Mouse (Mus musculus): ENCODE data around the gene Plin4.

Plin4 gene

GRCm38 (mm10) chr17:56109219-56110051 lies at the start of gene Plin4:
Plin4 (minus strand) TSS chr17:56109803.
- DNase-seq = no peak

GRCm38 (mm10) chr17:56153643-56154042 lies 44.0 kb upstream of the Plin4 start:
- no peak for DNase-seq

DNA sequence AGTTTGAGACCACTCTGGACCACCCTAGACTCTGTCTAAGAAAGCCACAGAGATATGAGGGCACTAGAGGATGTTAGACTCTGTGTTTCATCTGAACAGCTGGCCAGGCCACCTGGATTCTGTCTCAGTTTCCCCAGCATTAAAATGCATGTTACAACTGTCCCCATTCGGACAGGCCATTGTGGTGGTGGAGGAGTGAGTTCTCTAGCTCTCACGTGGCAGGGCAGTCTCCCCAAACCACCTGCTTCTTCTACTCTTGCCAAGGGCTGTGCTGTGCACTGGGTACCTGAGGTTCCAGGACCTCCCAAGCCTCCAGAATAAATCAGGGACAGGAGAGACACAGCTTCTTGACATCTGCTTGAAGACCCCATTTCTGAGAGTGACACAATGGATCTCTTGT lies 40.3 kb upstream of the Plin4 start:
- DNase-seq = no peak

DNA sequence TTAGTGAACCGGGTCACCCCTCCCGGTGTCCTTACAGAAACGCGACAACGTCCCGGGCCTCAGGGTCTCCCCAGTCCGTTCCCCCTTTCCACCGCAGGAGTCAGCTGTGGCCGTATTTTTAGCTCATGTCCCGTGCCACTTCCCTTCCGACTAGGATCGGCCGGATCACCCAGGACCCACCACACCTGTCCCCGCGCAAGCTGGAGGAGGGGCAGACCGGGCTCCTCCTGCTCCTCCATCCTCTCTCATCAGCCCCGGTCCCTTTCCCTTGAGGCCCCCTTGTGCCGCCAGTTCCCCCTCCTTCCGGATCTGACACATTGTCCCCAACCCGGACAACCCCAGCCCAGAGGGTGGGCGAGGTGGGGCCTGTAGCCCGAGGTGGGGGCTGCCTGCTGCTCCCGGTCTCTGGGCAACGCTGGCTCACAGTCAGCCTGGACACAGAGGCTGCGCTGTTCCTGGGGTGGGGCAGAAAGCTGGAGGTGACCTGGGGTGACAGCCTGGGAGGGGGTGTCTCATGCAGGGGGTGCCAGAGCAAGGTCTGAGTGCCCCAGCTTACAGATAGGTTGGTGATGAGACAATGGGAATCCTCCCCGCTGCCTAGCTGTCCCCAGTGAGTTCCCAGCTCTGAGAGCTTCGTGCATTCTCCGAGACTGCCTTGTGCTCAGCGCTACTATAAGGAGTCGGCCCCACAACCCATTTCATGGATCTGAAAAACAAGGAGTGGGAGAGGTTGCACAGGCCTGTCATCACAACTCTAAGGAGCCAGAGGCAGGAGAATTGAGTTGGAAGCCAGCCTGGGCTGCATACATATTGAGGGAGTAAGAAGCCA lies 39.4 kb upstream of the Plin4 start:
- DNase-seq = no peak

- DNase-seq = no peak
Measured at GRCm38 (mm10) chr17:56148280-56148679, 38.7 kb upstream of the Plin4 start.

DNA sequence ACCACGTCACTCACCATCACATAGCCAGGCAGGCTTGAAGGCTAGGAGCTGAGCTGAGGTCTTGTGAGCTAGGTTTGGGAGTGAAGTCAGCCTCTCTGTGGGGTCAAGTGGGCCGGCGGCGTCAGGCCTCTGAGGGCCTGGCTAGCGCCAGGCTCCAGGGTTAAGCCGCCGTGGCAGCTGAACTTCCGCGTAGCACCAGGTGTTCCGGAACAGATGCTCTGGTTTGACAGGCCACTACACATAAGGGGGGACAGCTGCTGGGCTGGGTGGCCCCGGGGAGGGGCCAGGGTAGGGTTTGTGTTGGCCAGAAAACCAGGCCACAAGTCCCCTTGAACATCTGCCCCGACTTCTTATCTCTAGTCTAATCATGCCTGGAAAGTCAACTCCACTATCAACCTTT lies 37.8 kb upstream of the Plin4 start:
- DNase-seq = no peak

- DNase-seq = no peak
Measured at GRCm38 (mm10) chr17:56146131-56146530, 36.5 kb upstream of the Plin4 start.

DNA sequence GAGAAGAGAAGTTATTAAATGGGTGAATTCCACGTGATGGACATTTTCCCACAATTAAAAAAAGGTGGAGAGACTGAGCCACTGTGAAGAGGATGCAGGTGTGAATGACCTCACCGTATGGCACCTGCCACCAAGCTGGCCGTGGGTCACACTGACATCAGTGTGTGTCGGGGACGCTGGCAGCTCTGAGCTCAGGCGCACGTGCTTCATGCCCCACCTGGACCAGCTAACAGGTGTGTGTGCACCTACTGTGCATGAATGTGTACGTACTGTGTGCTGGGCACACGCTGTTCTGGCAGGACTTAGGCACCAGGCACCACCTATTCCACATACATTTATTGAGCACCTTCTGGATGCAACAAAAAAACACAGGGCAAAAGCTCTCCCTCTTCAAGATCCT lies 34.9 kb upstream of the Plin4 start:
- DNase-seq = no peak

GRCm38 (mm10) chr17:56141702-56142605 lies 32.4 kb upstream of the Plin4 start:
- peak; percentile 69 for DNase-seq

DNA sequence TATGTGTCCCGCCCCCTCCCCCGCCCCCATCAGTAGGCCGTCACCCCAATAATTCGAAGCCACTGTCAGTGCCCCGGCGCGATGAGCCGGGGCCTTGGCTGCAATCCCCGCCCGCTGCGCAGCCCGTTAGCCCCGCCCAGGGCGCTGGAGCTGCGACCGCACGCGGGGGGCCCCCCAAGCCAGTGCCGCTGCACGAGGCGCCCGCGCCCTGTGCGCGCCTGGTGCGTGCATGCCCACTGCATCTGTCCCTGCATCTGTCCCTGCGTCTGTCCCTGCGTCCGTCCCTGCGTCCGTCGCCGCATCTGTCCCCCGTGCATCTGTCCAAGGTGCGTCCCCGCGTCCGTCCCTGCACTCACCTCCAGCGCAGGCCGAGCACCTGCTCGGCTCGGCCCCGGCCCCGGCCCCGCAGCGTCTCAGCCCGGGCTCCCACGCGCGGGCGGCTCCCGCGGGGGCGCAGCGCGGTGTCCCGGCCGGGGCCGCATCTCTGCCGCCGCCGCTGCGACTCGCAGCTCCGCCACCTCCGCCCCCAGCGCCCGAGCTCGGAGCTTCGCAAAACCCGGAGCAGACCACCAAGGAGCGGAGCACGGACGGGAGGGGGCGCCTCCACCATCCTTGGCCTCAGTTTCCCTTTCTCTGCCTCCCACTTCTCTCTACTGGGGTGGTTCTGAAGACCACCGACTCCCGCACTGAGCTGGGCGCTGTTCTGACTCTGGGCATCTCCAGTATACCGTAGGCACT lies 30.4 kb upstream of the Plin4 start, which contains the start of gene Sema6b:
Gene Sema6b (minus strand): TSS at position 486 of the 738 bp plus-strand sequence.
- DNase-seq = peak; percentile 81

DNA sequence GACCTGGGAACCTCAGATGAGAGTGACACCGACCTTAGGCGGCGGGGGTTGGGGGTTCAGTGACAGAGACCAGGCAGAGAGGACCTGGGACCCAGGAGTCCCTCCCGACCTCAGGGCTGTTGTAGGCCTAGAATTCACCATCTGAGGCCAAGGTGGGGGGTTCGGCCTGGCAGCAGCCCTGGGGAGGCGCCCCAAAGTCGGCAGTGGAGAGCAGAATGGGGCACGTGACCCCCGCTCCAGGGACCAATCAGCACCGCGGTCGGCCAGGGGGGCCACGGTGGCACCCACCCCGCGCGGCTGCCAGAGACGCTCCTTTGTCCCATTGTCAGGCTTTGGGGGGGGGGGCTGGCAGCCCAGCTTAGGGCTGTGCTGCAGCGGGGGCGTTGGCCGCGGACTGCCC lies 29.8 kb upstream of the Plin4 start:
- peak; percentile 73 for DNase-seq

GRCm38 (mm10) chr17:56137839-56138613 lies 28.4 kb upstream of the Plin4 start:
- DNase-seq = peak; percentile 56

GRCm38 (mm10) chr17:56136558-56136957 lies 27.0 kb upstream of the Plin4 start:
- no peak for DNase-seq

- peak; percentile 59 for DNase-seq
Measured at GRCm38 (mm10) chr17:56134463-56134971, 24.9 kb upstream of the Plin4 start.

- DNase-seq = peak; percentile 48
Measured at GRCm38 (mm10) chr17:56133457-56134363, 24.1 kb upstream of the Plin4 start.

DNA sequence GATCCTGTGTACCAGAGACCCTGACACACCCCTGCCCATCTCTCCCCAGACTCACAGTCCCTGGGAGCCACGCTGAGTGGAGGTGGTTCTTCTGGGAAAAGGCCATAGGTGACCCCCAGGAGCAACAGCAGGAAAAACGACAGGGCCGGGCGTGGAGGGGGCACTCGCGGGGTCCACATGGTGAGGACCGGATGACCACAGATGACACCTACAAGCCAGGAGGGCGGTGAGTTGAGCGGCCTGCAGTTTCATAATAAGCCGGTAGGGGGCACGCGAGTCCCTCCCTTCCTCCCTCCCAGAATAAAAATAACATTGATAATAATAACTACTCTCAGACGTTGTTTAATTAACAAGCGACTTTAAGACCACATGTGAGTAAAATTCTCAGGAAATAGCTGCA lies 23.1 kb upstream of the Plin4 start:
- peak; percentile 67 for DNase-seq

GRCm38 (mm10) chr17:56131814-56132213 lies 22.2 kb upstream of the Plin4 start:
- peak; percentile 66 for DNase-seq

- peak; percentile 42 for DNase-seq
Measured at GRCm38 (mm10) chr17:56131136-56131535, 21.5 kb upstream of the Plin4 start.

DNA sequence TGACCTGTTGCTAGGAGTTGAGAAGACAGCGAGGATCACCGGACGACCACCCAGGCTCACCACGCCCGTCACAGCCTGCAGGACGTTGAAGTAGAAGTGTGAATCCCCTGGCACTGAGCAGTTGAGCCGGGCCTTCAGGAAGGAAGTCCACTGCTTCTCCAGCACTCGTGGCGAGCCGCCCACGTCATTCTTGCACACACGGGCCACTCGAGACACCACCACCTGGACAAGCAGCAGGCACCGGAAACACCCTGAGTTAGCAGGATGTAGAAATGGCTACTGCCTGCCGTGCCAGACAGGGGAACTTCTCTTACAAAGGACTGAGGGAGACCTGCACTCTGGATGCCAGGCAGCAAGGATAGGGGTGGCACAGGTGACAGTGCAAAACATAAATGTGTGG lies 18.6 kb upstream of the Plin4 start:
- peak; percentile 53 for DNase-seq

DNA sequence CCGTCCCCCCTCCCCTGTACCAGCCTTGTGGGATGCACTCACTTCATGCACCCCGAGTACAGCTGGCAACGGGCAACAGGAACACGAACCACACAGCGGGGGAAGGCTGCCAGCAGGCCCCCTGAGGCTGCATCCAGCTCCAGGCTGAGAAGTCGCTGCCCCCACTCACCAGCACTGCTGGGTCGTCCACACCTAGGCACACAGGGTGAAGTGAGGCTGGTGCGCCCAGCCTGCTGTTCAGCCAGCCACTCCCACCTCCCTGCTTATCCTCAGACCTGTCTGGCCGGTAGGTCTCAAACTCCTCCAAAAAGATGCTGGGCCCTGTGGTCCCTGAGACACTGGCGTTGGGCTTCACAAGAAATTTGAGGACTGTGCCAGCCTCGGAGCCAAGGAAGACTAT lies 16.6 kb upstream of the Plin4 start:
- DNase-seq = peak; percentile 40

Data from cerebellum, adult 9-11 months (tissue).